Mouse (Mus musculus) heart, embryonic 12.5 days (tissue): ENCODE measurements around the gene Gpha2. TPM values are rescaled to one million over a fixed set of nuclear protein-coding genes. Genes with fewer than 3 reads are reported as not detected.

Source experiments
- ATAC-seq: fragments of 200-750 bp; cut with Nextera tagmentation; 2 replicates; pipeline ENCODE4 v1.8.0; 2017; ENCODE audit warnings: moderate TSS enrichment, moderate library complexity; ENCODE audit not compliant: insufficient number of reproducible peaks, low FRiP score
- H3K27ac ChIP-seq: fragments of 300-500 bp; sonication (generic); 2 replicates; pipeline ENCODE4 v1.5.1; 2016; ENCODE audit warnings: mild to moderate bottlenecking, moderate library complexity; ENCODE audit not compliant: poor library complexity, severe bottlenecking
- H3K27me3 ChIP-seq: fragments of 300-500 bp; sonication (generic); replicated peaks from 2 replicates; pipeline ENCODE4 v1.6.1; 2016; ENCODE audit warnings: mild to moderate bottlenecking, moderate library complexity
- H3K36me3 ChIP-seq: fragments of 300-500 bp; sonication (generic); 2 replicates; pipeline ENCODE4 v1.6.1; 2016; ENCODE audit warnings: mild to moderate bottlenecking, moderate library complexity
- H3K4me1 ChIP-seq: fragments of 300-500 bp; sonication (generic); replicated peaks from 2 replicates; pipeline ENCODE4 v1.6.1; 2016; ENCODE audit warnings: mild to moderate bottlenecking
- H3K4me2 ChIP-seq: fragments of 300-500 bp; sonication (generic); 2 replicates; pipeline ENCODE4 v1.6.1; 2016; ENCODE audit warnings: mild to moderate bottlenecking, moderate library complexity
- H3K4me3 ChIP-seq: fragments of 300-500 bp; sonication (generic); 2 replicates; pipeline ENCODE4 v1.5.1; 2016; ENCODE audit warnings: mild to moderate bottlenecking
- H3K9ac ChIP-seq: fragments of 300-500 bp; sonication (generic); 2 replicates; pipeline ENCODE4 v1.6.1; 2016; ENCODE audit warnings: mild to moderate bottlenecking, moderate library complexity
- H3K9me3 ChIP-seq: fragments of 300-500 bp; sonication (generic); replicated peaks from 2 replicates; pipeline ENCODE4 v1.6.1; 2016; ENCODE audit warnings: mild to moderate bottlenecking, moderate library complexity
- WGBS: fragments of 180-500 bp; shearing (Covaris S2); methylation state at CpG from one replicate; pipeline ENCODE4 v1.1.7; 2016; 5-methylcytosine and 5-hydroxymethylcytosine counted together
- polyA plus RNA-seq: library from polyadenylated mRNA; unstranded; fragments of >200 nt; fragmentation: Nextera tagmentation; extraction: Ambion mirVana; gene quantifications from 2 replicates; pipeline ENCODE4 v1.2.1, GENCODE M21; 2016

The Gpha2 gene
- polyA plus RNA-seq, 1 experiment from 2014 or later = not detected

DNA sequence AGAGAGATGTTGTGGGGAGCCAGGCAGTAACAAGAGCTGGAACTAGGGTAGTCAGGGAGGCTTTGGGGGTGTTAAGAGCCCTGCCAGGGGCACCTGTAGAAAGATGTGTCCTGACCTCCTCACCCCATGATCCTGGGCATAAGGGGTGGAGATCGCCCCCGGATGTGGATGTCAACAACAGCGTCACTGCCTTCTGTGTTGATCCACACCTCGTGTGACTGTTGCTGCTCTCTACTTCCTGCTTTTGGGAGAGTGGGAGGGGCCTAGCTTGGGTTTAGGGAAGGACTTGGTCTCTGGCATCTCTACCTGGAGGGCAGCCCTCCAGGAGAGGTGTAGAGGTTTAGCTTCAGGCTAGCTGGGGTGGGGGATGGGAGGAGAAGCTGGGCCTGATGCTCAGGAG is 16.1 kb downstream of the Gpha2 start:
- Histone ChIP-seq H3K36me3 (peaks cover 34% of the 10 kb centered on the region), H3K9ac (peak overlapping the region; percentile 95), H3K9me3 (no peaks in the 10 kb centered on the region), H3K27ac (peak overlapping the region; percentile 72; the same call in 1 of the 2 replicates), H3K27me3 (no peaks in the 10 kb centered on the region), H3K4me3 (peak overlapping the region; percentile 92), H3K4me2 (peak overlapping the region; percentile 95), H3K4me1 (peaks cover 11% of the 10 kb centered on the region)
- 0% methylated on average over 4 of the region's 4 CpGs for WGBS
- ATAC-seq = peak; percentile 5; the same call in 1 of the 2 replicates

DNA sequence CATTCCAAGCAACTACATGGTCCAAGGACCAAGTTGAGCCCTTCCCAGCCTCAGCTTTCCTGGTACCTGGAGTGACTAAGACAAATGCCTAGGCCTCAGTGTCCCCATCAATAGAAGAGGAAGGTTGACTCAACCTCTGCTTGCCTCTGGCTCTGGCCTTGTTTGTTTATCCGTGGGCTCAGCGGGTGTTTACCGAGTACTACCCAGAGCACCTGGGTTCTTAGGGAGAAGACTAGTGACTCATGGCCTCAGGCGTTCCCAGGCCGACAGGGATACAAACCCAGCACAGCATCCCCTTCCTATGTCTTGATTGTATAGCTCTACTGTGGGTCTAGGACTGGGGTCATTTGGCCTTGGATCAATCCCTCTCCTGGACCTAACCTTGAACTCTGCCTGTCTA is 17.0 kb downstream of the Gpha2 start:
- H3K9me3 ChIP-seq = no peaks in the 10 kb centered on the region
- WGBS = 79% methylated on average over 5 of the region's 5 CpGs
- H3K27ac ChIP-seq = no peak overlapping the region
- no peak overlapping the region for H3K4me2 ChIP-seq
- ATAC-seq = no peak
- H3K36me3 ChIP-seq = peaks cover 44% of the 10 kb centered on the region
- no peak overlapping the region for H3K9ac ChIP-seq
- H3K27me3 ChIP-seq = no peaks in the 10 kb centered on the region
- no peak overlapping the region for H3K4me3 ChIP-seq
- H3K4me1 ChIP-seq = peaks cover 11% of the 10 kb centered on the region

DNA sequence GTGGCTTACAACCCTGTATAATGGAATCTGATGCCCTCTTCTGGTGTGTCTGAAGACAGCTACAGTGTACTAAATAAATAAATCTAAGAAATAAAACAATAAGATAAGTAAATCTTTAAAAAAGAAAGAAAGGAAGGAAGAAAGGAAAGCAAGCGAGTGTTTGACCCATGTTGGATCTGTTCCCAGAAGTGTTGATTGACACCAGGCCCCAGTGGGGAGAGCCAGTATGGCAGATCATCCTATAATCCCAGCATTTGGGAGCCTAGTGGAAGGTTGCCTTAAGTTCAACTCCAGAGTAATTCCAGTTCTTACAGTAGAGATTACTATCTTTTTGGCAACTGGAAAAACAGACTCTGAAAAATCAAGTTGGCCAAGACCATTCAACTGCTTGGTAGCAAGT is 19.6 kb downstream of the Gpha2 start:
- ATAC-seq = no peak

DNA sequence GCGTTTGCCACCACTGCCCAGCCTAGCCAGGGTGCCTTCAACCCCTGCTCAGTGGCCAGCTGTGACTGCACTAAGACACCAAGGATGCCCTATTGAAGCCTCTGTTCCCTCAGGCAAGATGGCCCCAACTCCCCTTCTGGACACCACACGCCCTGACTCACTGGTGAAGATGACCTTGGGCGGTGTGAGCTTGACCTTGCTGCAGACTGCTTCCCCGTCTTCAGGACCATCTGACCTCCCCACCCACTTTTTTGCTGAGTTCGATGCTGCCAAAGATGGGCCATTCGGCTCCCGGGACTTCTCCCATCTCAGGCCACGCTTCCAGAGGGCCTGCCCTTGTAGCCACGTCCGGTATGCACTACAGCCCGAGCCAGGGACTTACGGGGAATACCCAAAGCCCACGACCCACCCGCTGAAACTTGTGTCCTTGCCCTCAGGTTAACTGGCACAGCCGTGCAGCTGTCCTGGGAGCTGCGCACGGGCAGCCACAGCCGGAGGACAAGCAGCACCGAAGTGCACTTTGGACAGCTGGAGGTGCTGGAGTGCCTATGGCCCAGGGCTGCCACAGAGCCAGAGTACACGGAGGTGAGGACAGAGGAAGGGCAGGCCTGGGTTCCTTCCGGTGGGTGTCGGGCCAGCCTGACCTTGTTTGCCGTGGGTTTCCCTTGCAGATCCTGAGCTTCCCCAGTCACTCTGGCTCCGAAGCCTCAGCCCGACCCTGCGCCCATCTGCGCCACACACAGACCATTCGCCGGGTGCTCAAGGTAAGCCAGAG is 21.5 kb downstream of the Gpha2 start:
- ATAC-seq = no peak
- peaks cover 1% of the 10 kb centered on the region for H3K4me1 ChIP-seq
- peaks cover 82% of the 10 kb centered on the region for H3K36me3 ChIP-seq
- H3K27me3 ChIP-seq = no peaks in the 10 kb centered on the region
- no peak overlapping the region for H3K4me2 ChIP-seq
- WGBS = 87% methylated on average over 29 of the region's 29 CpGs
- H3K9me3 ChIP-seq = no peaks in the 10 kb centered on the region
- H3K27ac ChIP-seq = no peak overlapping the region
- no peak overlapping the region for H3K4me3 ChIP-seq
- H3K9ac ChIP-seq = no peak overlapping the region

More for the DNA sequence above, 19.6 kb downstream of the Gpha2 start:
- H3K36me3 ChIP-seq = peaks cover 63% of the 10 kb centered on the region
- no peak overlapping the region for H3K27ac ChIP-seq
- H3K9ac ChIP-seq = no peak overlapping the region
- H3K27me3 ChIP-seq = no peaks in the 10 kb centered on the region
- peaks cover 9% of the 10 kb centered on the region for H3K4me1 ChIP-seq
- H3K4me2 ChIP-seq = no peak overlapping the region
- H3K9me3 ChIP-seq = no peaks in the 10 kb centered on the region
- H3K4me3 ChIP-seq = no peak overlapping the region
- 55% methylated on average over 1 of the region's 1 CpGs for WGBS

DNA sequence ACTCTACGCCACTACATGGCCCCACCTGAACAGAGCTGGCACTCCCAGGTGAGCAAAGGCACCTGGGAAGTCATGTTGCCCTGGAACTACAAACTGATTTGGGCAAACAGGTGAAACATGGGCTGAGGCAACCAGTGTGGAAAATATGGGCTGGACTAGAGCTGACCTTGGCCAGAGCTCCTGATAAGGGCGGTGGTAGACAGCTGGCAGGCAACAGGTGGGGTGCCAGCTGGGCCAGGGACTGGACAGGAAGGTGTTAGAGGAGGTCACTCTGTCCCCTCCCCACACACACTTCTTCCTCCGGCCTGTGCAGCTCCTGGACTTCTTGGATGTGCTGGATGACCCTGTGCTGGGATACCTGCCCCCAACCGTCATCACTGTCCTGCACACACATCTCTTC is 26.8 kb downstream of the Gpha2 start:
- Histone ChIP-seq H3K9me3 (no peaks in the 10 kb centered on the region), H3K4me1 (no peaks in the 10 kb centered on the region), H3K4me3 (no peak overlapping the region), H3K36me3 (peaks cover 93% of the 10 kb centered on the region), H3K27ac (no peak overlapping the region), H3K9ac (no peak overlapping the region), H3K4me2 (no peak overlapping the region), H3K27me3 (no peaks in the 10 kb centered on the region)
- no peak for ATAC-seq
- WGBS = 90% methylated on average over 4 of the region's 4 CpGs

DNA sequence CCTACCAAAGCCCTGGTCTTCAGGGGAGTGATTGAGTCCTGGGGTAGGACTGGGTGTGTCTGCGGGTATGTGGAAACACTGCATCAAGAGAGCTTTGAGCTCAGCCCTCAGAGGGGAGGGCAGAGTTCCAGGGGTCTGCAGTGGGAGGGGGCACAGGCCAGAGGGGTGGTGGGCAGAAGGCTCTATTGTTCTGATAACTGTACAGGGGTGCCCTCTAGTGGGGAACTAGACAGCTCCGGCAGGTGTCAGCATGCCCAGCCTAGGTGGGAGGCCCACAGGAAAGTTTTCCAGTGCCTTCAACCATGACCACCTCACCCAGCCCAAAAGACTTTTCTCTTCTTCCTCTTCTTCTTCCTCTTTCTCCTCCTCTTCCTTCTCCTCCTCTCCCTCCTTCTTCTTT is 34.2 kb downstream of the Gpha2 start:
- no peak overlapping the region for H3K9ac ChIP-seq
- H3K9me3 ChIP-seq = peaks cover 4% of the 10 kb centered on the region; the same call in 1 of the 2 replicates
- H3K4me1 ChIP-seq = no peaks in the 10 kb centered on the region
- ATAC-seq = no peak
- no peaks in the 10 kb centered on the region for H3K27me3 ChIP-seq
- H3K36me3 ChIP-seq = peaks cover 69% of the 10 kb centered on the region
- no peak overlapping the region for H3K4me2 ChIP-seq
- no peak overlapping the region for H3K27ac ChIP-seq
- H3K4me3 ChIP-seq = no peak overlapping the region
- WGBS = 79% methylated on average over 2 of the region's 2 CpGs

DNA sequence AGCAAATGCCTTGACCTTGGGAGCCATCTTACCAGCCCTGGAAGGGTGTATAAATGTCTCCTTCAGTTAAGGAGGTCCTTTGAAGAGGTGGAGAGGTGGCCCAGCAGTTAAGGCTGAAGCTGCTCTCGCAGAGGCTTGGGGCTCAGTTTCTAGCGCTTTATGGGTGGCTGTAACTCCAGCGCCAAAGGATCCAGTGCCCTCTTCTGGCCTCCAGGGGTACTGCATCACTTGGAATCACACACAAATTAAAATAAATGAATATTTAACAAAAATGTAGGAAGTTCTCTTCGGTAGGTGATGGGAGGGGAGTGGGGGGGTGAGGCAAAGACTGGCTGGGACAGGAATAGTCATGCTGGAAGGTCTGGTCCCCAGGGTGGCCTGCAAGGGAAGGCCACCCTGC is 34.8 kb downstream of the Gpha2 start:
- H3K4me1 ChIP-seq = no peaks in the 10 kb centered on the region
- peaks cover 64% of the 10 kb centered on the region for H3K36me3 ChIP-seq
- no peak for ATAC-seq
- 78% methylated on average over 4 of the region's 4 CpGs for WGBS
- H3K9ac ChIP-seq = no peak overlapping the region
- no peak overlapping the region for H3K4me3 ChIP-seq
- no peaks in the 10 kb centered on the region for H3K27me3 ChIP-seq
- H3K9me3 ChIP-seq = peaks cover 4% of the 10 kb centered on the region; the same call in 1 of the 2 replicates
- no peak overlapping the region for H3K4me2 ChIP-seq
- no peak overlapping the region for H3K27ac ChIP-seq

DNA sequence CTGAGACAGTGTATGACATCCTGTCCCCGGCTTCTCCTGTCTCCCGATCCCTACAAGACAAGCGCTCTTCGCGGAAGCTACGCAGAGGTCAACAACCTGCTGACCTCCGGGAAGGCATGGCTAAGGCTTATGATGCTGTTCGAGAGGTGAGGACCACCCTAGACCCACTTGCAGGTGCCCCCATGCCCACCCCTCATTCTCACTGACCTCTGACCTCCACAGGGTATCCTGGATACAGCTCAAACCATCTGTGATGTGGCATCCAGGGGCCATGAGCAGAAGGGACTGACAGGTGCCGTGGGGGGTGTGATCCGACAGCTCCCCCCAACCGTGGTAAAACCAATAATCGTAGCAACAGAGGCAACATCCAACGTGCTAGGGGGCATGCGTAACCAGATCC is 35.2 kb downstream of the Gpha2 start:
- Histone ChIP-seq H3K27me3 (no peaks in the 10 kb centered on the region), H3K4me2 (no peak overlapping the region), H3K4me1 (no peaks in the 10 kb centered on the region), H3K4me3 (no peak overlapping the region), H3K27ac (no peak overlapping the region), H3K9me3 (peaks cover 4% of the 10 kb centered on the region; the same call in 1 of the 2 replicates), H3K9ac (no peak overlapping the region), H3K36me3 (peaks cover 60% of the 10 kb centered on the region)
- ATAC-seq = no peak
- 91% methylated on average over 14 of the region's 14 CpGs for WGBS

DNA sequence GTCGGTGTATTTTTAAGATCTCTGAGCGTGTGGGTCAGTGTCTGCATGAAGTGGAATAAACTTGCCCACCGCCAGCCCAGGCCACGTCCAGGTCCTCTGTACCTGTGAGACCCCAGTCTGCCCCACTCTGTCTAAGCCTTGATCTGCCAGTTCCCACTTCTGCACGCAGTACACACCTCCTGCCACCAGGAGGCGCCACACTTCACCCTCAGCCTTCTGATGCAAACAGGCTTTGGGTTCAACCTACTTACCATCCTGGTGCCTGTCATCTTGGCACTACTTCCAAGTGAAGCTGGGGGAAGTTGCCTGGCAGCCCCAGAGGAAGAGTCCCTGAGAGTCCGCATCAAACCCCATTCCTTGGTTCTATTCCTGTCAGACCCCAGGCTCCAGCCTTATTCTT is 36.0 kb downstream of the Gpha2 start:
- Histone ChIP-seq H3K27me3 (no peaks in the 10 kb centered on the region), H3K9ac (no peak overlapping the region), H3K4me3 (no peak overlapping the region), H3K9me3 (peaks cover 4% of the 10 kb centered on the region; the same call in 1 of the 2 replicates), H3K4me2 (no peak overlapping the region), H3K4me1 (no peaks in the 10 kb centered on the region), H3K27ac (no peak overlapping the region), H3K36me3 (peaks cover 51% of the 10 kb centered on the region)
- ATAC-seq = no peak
- WGBS = 56% methylated on average over 7 of the region's 7 CpGs

DNA sequence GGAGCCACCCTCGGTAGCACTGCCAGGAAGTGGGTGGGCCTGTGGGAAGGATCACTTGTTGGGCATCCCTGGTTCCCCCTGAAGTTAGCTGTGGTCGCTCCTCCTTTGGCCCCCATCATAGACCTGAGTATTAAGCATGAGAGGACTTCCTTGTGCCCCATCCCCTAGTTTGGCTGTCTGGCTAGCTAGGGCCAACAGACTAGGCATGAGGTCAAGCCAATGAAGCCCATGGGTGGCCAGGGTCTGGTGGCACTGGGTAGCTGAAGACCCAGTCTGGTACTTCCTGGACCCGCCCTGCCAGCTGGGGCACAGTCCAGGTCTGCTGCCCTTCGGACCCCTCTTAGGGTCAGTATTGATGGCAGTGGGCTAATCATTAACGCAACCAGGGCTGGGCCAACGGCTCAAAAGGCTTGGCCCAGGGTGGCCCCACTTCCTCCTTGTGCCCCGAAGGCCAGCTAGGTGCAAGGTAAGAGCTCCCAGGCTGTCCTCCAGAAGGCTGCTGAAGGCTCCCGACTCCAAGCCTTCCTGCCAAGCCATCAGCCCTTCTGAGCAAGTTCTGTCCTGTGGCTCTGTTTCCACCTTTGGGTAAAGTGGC is 36.8 kb downstream of the Gpha2 start:
- no peaks in the 10 kb centered on the region for H3K27me3 ChIP-seq
- H3K36me3 ChIP-seq = peaks cover 44% of the 10 kb centered on the region
- peaks cover 4% of the 10 kb centered on the region; the same call in 1 of the 2 replicates for H3K9me3 ChIP-seq
- no peak overlapping the region for H3K9ac ChIP-seq
- no peak overlapping the region for H3K27ac ChIP-seq
- H3K4me3 ChIP-seq = no peak overlapping the region
- H3K4me2 ChIP-seq = no peak overlapping the region
- ATAC-seq = no peak
- 84% methylated on average over 8 of the region's 8 CpGs for WGBS
- H3K4me1 ChIP-seq = no peaks in the 10 kb centered on the region

DNA sequence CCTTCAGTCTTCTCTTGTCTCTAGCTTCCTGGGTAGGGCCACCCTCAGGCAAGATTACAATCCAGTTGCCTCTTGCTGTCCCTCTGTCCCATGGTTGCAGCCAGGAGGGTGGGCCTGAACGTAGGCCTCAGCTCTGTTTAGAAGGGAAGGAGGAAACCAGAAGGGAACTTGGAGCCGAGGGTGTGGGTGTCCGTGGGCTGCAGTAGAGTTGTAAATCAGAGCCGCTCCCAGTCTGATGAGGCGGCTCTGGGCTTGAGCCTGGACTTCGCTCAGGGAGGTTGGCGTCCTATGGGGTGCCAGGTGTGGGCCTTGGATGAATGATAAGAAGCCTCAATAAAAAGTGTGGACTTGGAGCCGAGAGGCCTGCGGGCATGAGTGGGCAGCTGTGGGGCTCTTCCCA is 38.0 kb downstream of the Gpha2 start:
- WGBS = 72% methylated on average over 9 of the region's 9 CpGs
- peaks cover 4% of the 10 kb centered on the region; the same call in 1 of the 2 replicates for H3K9me3 ChIP-seq
- ATAC-seq = no peak
- no peak overlapping the region for H3K4me3 ChIP-seq
- H3K27ac ChIP-seq = no peak overlapping the region
- H3K27me3 ChIP-seq = no peaks in the 10 kb centered on the region
- peaks cover 32% of the 10 kb centered on the region for H3K36me3 ChIP-seq
- H3K9ac ChIP-seq = no peak overlapping the region
- no peaks in the 10 kb centered on the region for H3K4me1 ChIP-seq
- no peak overlapping the region for H3K4me2 ChIP-seq
